Mouse (Mus musculus) midbrain, embryonic 12.5 days (tissue): Measurements from ENCODE around the gene Pde5a. TPM values are rescaled to one million over a fixed set of nuclear protein-coding genes. Genes with fewer than 3 reads are reported as not detected.
A peak's percentile ranks its signal among the peaks of the same experiment; 100 is the strongest.

ENCODE experiments used
- ATAC-seq: fragments of 200-750 bp; cut with Nextera tagmentation; 2 replicates; pipeline ENCODE4 v1.8.0; 2017; ENCODE audit warnings: low read depth, moderate TSS enrichment, moderate library complexity; ENCODE audit not compliant: low FRiP score
- H3K27ac ChIP-seq: fragments of 300-500 bp; sonication (generic); replicated peaks from 2 replicates; pipeline ENCODE4 v1.5.1; 2016; ENCODE audit warnings: mild to moderate bottlenecking
- H3K27me3 ChIP-seq: fragments of 300-500 bp; sonication (generic); 2 replicates; pipeline ENCODE4 v1.6.1; 2016; ENCODE audit warnings: mild to moderate bottlenecking
- H3K36me3 ChIP-seq: fragments of 300-500 bp; sonication (generic); 2 replicates; pipeline ENCODE4 v1.6.1; 2016
- H3K4me1 ChIP-seq: fragments of 300-500 bp; sonication (generic); 2 replicates; pipeline ENCODE4 v1.6.1; 2016
- H3K4me2 ChIP-seq: fragments of 300-500 bp; sonication (generic); replicated peaks from 2 replicates; pipeline ENCODE4 v1.6.1; 2016; ENCODE audit warnings: mild to moderate bottlenecking, moderate library complexity
- H3K4me3 ChIP-seq: fragments of 300-500 bp; sonication (generic); 2 replicates; pipeline ENCODE4 v1.5.1; 2016; ENCODE audit warnings: mild to moderate bottlenecking
- H3K9ac ChIP-seq: fragments of 300-500 bp; sonication (generic); replicated peaks from 2 replicates; pipeline ENCODE4 v1.6.1; 2016; ENCODE audit warnings: mild to moderate bottlenecking, moderate library complexity
- H3K9me3 ChIP-seq: fragments of 300-500 bp; sonication (generic); 2 replicates; pipeline ENCODE4 v1.6.1; 2016; ENCODE audit warnings: mild to moderate bottlenecking
- WGBS: fragments of 180-500 bp; shearing (Covaris S2); methylation state at CpG from one replicate; pipeline ENCODE4 v1.1.7; 2016; 5-methylcytosine and 5-hydroxymethylcytosine counted together
- polyA plus RNA-seq: library from polyadenylated mRNA; unstranded; fragments of >200 nt; fragmentation: Nextera tagmentation; extraction: Ambion mirVana; gene quantifications from 2 replicates; pipeline ENCODE4 v1.2.1, GENCODE M21; 2016

Gene Pde5a
- polyA plus RNA-seq, 1 experiment from 2014 or later, result 3.6 TPM

DNA sequence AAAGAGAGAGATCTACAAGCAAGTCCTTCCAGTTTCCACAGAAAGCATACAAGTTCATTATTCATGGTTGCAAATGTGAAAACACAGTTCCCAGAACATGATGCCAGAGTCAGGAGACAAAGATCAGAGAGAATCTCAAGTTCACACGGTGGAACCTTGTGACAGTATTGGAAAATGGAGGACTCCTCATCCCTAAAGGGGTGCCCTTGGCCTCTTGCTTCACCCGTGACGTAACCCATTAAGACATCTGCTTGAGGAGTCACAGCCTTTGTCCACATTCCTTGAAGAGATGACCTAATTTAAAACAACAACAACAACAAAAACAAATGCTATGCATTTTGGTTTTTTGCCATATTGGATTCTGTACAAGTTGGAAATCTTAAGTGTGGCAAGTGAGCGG lies 136.3 kb downstream of the Pde5a start:
- H3K27me3 ChIP-seq, result no peaks in the 10 kb centered on the region
- no peaks in the 10 kb centered on the region for H3K9me3 ChIP-seq
- no peak for ATAC-seq
- H3K4me2 ChIP-seq, result no peak overlapping the region
- no peak overlapping the region for H3K4me3 ChIP-seq
- no peak overlapping the region for H3K9ac ChIP-seq
- no peak overlapping the region for H3K27ac ChIP-seq
- WGBS, result 89% methylated on average over 4 of the region's 4 CpGs
- no peaks in the 10 kb centered on the region for H3K4me1 ChIP-seq
- no peaks in the 10 kb centered on the region for H3K36me3 ChIP-seq

DNA sequence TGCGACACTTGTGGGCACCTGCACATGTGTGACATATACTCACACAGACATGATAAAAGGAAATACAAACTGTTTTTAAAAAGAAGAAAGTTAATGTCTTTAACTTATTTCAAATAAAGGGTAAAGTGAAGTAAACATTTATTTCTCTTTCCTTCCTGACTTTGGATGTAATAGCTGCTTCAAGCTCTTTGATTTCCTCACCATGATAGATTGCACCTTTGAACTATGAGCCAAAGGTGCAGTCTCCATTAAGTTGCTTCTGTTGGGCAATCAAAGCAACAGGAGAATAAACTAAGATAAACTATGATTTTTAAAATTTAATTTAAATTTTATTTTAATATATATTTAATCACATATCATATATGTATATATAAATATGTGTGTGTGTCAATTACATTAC lies 139.5 kb downstream of the Pde5a start:
- Histone ChIP-seq H3K4me3 (no peak overlapping the region), H3K9ac (no peak overlapping the region), H3K27me3 (no peaks in the 10 kb centered on the region), H3K4me2 (no peak overlapping the region), H3K9me3 (no peaks in the 10 kb centered on the region), H3K27ac (no peak overlapping the region), H3K36me3 (no peaks in the 10 kb centered on the region), H3K4me1 (no peaks in the 10 kb centered on the region)
- no peak for ATAC-seq
- WGBS, result 84% methylated on average over 1 of the region's 1 CpGs

DNA sequence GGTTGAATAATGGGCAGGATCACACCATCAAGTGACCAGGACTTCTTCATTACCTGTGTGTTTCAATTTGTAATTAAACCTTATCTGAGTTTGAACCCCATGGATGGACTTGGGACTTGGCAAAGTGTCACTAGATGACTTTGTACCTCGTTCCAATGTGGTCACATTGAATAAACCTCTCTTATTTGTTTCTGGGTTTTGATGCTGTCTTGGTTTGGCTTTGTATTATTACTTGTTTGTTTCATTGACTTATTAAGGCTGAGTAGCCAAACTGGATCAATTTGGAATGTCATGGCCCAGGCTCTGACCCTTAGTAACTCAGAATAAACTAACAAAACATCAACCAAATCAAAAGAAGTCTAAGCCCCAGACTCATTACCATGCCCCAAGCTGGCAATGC lies 142.8 kb downstream of the Pde5a start:
- no peak for ATAC-seq
- H3K4me1 ChIP-seq, result no peaks in the 10 kb centered on the region
- H3K4me2 ChIP-seq, result no peak overlapping the region
- H3K36me3 ChIP-seq, result no peaks in the 10 kb centered on the region
- H3K9ac ChIP-seq, result no peak overlapping the region
- H3K4me3 ChIP-seq, result no peak overlapping the region
- H3K27me3 ChIP-seq, result no peaks in the 10 kb centered on the region
- H3K27ac ChIP-seq, result no peak overlapping the region
- 78% methylated on average over 1 of the region's 1 CpGs for WGBS
- no peaks in the 10 kb centered on the region for H3K9me3 ChIP-seq

DNA sequence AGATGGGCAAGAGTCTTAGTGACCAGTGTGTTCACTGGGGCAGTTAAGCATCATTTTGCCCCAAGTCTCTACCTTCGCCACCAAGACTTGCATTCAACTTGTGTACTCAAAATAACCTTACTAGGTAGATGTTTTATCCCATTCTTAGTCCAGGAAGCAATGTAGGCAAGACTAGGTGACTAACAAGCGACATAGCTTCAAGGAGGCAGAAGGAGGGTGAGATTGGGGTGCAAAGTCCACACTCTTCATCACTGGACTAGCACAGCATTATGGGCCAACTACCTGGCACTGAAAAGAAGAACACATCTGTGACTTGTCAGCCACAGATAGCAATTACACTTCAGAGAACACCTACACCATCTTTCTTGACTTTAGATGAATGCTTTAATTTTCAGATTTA lies 148.1 kb downstream of the Pde5a start:
- Histone ChIP-seq H3K9me3 (no peaks in the 10 kb centered on the region), H3K4me3 (no peak overlapping the region), H3K27me3 (no peaks in the 10 kb centered on the region), H3K4me1 (no peaks in the 10 kb centered on the region), H3K9ac (no peak overlapping the region), H3K36me3 (no peaks in the 10 kb centered on the region), H3K4me2 (no peak overlapping the region), H3K27ac (no peak overlapping the region)
- WGBS, result 83% methylated on average over 2 of the region's 2 CpGs
- ATAC-seq, result no peak

DNA sequence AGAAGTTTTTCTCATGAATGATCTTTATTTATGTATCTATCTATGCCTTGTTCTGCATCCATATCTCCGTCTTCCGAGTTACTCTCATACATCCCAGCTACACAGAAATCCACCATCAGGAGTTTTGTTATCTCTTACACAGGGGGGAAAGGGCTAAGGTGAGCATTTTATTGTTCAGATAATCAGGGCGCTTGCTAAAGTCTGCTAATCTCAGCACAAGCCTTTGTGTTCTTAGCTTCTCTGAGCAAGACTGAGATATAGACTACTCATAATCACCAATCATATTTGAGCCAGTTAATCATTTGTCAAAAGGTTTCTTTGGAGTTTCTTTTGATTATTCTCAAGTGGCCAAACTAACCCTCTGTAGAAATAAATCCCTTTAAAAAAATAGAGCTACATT lies 148.8 kb downstream of the Pde5a start:
- H3K4me1 ChIP-seq, result no peaks in the 10 kb centered on the region
- H3K27me3 ChIP-seq, result no peaks in the 10 kb centered on the region
- H3K9ac ChIP-seq, result no peak overlapping the region
- WGBS, result 96% methylated on average over 3 of the region's 3 CpGs
- ATAC-seq, result no peak
- no peaks in the 10 kb centered on the region for H3K9me3 ChIP-seq
- H3K27ac ChIP-seq, result no peak overlapping the region
- no peak overlapping the region for H3K4me3 ChIP-seq
- H3K4me2 ChIP-seq, result no peak overlapping the region
- H3K36me3 ChIP-seq, result no peaks in the 10 kb centered on the region

DNA sequence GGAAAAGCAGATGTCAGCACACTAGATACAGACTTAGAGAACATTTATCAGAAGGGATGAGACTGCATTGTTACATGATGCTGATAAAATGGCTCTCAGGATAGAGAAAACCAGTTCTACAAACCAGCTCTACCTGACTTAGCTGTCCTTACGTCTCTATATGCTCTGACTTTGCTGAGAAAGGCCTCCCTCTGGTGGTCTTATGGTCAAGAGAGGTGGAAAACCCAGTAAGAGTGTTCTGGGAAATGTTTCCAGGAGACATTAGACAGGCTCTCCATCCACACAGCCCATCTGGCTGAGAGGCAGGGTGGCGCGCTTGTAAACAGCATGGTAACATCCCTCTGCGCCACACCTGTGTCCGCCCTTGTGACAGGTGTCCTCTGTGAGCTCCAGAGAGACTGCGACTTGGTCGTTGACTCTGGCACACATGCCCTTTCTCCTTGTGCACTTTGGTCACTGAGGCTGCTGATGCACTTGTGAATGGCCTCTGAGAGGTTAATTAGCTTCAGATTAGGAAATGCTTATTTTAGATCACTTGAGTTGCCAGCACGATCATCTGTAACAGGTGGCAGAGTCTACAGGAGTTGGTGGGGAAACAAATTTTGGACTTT lies 150.1 kb downstream of the Pde5a start:
- Histone ChIP-seq H3K9ac (no peak overlapping the region), H3K36me3 (no peaks in the 10 kb centered on the region), H3K27ac (no peak overlapping the region), H3K27me3 (no peaks in the 10 kb centered on the region), H3K9me3 (no peaks in the 10 kb centered on the region), H3K4me3 (no peak overlapping the region), H3K4me2 (no peak overlapping the region), H3K4me1 (no peaks in the 10 kb centered on the region)
- ATAC-seq, result no peak
- WGBS, result 92% methylated on average over 8 of the region's 8 CpGs

DNA sequence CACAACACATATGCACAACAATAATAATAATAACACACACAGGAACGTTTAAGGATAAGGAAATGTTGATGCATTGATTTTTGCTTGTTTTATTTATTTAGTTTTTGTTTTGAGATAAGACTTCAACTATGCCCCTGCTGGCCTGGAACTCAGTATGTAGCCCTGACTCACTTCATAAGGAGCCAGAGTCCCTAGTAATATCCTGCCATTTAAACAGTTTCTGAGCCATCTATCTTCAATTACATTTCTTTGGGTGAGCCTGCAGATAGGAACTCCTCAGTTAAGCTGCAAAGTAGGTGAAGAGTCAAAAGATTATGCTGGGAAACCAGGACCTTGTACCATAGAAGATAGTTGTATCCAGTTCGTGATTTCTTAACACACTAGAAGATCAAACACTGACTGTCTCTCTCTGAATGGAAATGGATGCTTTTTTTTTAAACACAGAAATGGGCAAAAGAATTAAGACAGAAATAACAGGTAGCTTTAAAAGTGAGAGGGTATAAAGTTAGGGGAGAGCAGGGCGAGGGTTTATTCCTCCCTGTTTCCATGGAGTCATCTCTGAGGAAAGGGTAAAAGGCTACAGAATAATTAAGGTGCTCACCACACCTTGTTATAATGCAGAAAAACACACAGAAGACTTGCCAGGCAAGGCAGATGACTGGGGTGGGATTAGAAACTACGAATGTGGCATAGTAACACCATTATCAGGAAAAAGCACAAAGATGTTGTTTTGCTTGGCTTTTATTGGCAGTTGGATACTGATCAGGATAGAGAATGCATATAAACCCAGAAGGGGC lies 159.0 kb downstream of the Pde5a start:
- Histone ChIP-seq H3K27me3 (no peaks in the 10 kb centered on the region), H3K27ac (no peak overlapping the region), H3K9ac (no peak overlapping the region), H3K4me3 (no peak overlapping the region), H3K4me2 (no peak overlapping the region), H3K36me3 (no peaks in the 10 kb centered on the region), H3K9me3 (no peaks in the 10 kb centered on the region), H3K4me1 (no peaks in the 10 kb centered on the region)
- WGBS, result 84% methylated on average over 4 of the region's 4 CpGs
- ATAC-seq, result no peak

DNA sequence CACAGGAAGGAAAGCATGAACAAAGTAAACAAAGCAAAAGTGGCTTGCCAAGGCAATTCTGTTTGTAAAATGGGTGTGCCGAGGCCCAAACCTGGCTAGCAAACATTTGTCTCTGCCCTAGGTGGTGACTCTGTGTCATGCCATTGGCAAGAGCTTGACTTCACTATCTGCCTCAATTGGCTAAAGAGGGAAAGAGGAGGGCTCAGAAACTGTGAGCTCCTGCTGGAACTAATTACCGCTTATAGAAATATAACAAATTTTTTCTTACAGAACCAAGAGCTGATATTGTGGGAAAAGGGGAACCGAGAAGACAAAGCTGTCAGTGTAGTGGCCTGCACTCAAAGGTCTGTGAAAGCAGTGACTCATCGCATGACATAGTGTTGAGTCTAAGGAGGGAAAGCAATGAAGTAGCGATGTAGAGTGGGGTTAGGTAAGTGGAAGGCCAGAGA lies 159.6 kb downstream of the Pde5a start:
- Histone ChIP-seq H3K9ac (no peak overlapping the region), H3K27me3 (no peaks in the 10 kb centered on the region), H3K4me1 (no peaks in the 10 kb centered on the region), H3K27ac (no peak overlapping the region), H3K36me3 (no peaks in the 10 kb centered on the region), H3K9me3 (no peaks in the 10 kb centered on the region), H3K4me3 (no peak overlapping the region), H3K4me2 (no peak overlapping the region)
- no peak for ATAC-seq
- 90% methylated on average over 5 of the region's 5 CpGs for WGBS

DNA sequence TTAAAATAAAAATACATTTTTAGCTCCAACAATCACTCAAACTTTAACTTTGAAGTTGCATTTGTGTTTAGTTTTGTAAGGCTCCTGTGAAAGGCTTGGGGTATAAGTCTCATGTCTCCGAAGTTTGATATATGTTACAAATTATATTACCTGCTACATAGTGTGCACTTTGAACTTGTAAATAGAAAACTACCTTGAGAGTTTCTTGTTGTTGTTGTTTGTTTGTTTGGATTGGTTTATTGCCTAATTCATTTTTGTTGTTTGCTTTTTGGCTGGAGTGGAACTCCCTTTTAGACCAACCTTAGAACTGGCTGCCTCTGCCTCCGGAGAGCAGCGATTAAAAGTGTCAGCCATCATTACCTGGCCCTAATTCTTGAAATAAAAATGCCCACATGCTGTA lies 166.0 kb downstream of the Pde5a start, which contains the start of gene Fabp2:
Gene Fabp2 (plus strand): TSS at position 301 of the 400 bp plus-strand sequence.
- Histone ChIP-seq H3K4me3 (no peak within 1 kb of the TSS), H3K4me2 (no peak within 1 kb of the TSS), H3K27me3 (no peaks in the 10 kb centered on the region), H3K9me3 (no peaks in the 10 kb centered on the region), H3K36me3 (no peaks in the 10 kb centered on the region), H3K9ac (no peak within 1 kb of the TSS), H3K4me1 (no peaks in the 10 kb centered on the region), H3K27ac (no peak within 1 kb of the TSS)
- ATAC-seq, result no peak
- 93% methylated on average over 3 of the region's 3 CpGs for WGBS

DNA sequence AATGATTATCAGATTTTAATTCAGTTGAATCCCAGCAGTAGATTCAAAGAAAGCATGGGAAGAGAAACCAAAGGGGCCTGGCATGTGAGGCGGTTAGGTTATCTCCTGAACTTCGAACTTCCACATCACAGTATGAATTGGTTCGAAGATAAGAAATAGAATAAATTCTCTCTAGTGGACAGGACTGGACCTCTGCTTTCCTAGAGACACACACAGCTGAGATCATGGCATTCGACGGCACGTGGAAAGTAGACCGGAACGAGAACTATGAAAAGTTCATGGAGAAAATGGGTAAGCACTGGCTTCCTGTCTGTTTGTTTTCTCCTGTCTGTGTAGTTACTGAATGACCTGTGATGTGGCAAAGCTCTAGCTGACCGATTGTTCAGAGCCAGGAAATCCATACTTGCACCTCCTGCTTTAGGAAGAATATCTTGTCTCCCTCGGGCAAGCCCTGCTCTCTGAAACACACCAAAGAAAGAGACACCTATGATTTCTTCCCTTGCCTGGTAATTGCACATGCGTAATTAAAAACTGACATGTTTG lies 166.5 kb downstream of the Pde5a start:
- H3K4me1 ChIP-seq, result no peaks in the 10 kb centered on the region
- H3K4me2 ChIP-seq, result no peak overlapping the region
- no peak for ATAC-seq
- H3K4me3 ChIP-seq, result no peak overlapping the region
- no peak overlapping the region for H3K27ac ChIP-seq
- no peak overlapping the region for H3K9ac ChIP-seq
- H3K27me3 ChIP-seq, result no peaks in the 10 kb centered on the region
- H3K36me3 ChIP-seq, result no peaks in the 10 kb centered on the region
- no peaks in the 10 kb centered on the region for H3K9me3 ChIP-seq
- 90% methylated on average over 11 of the region's 11 CpGs for WGBS

DNA sequence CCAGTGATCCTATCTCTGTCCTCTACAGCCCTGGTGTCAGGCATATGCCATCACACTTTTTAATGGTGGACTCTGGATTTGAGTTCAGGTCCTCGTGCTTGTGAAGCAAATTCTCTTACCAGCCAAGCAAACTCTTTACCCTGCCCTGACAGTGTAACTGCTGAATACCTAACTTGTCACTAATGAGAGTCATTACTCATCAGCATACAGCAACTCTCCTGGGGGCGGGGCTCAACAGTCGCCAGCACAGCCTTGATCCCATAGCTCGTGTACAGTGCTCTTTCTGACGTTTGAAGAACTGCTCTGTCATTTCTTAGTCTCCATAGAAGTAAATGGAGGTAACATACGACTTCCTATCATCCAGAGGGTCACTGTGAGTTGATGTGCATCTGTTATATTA lies 169.5 kb downstream of the Pde5a start:
- 69% methylated on average over 6 of the region's 6 CpGs for WGBS
- H3K9me3 ChIP-seq, result no peaks in the 10 kb centered on the region
- H3K4me1 ChIP-seq, result no peaks in the 10 kb centered on the region
- no peak overlapping the region for H3K4me3 ChIP-seq
- no peak overlapping the region for H3K9ac ChIP-seq
- no peaks in the 10 kb centered on the region for H3K36me3 ChIP-seq
- no peak overlapping the region for H3K27ac ChIP-seq
- no peak for ATAC-seq
- H3K4me2 ChIP-seq, result no peak overlapping the region
- H3K27me3 ChIP-seq, result no peaks in the 10 kb centered on the region

DNA sequence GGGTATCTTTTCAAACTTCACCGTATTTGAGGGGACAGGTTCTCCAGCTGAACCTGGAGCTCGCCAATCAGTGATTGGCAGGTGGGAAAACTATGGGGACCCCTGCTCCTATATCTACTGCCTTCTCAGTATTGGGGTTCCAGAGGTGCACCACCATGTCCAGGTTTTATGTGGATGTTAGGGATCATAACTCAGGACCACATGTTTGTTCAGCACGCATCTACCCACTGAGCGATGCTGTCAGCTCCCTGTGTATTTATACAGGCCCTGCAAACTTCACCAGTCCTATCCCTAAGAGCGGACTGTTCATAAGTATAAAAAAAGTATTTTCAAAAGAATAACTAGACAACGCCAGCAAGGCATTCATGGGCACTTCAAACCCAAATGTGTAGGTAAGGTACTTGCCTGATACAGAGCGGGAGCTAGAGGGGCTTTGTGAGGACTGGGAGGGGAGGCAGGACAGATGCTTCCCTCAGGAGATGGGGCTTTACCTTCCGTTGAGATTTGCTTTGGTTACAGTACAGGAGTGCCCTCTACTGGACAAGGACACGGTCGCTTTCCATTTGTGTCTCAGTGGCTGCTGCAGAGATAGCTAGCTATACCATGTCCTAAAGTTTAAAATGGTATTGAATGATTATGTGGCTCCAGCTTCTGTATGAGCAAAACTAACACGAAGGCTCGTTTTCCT lies 175.1 kb downstream of the Pde5a start:
- Histone ChIP-seq H3K27me3 (no peaks in the 10 kb centered on the region), H3K4me1 (no peaks in the 10 kb centered on the region), H3K27ac (no peak overlapping the region), H3K4me2 (no peak overlapping the region), H3K9ac (no peak overlapping the region), H3K36me3 (no peaks in the 10 kb centered on the region), H3K9me3 (no peaks in the 10 kb centered on the region), H3K4me3 (no peak overlapping the region)
- 46% methylated on average over 12 of the region's 12 CpGs for WGBS
- peak; percentile 80 for ATAC-seq
